Mouse (Mus musculus): ENCODE results near the gene Tec. TPM values are rescaled to one million over a fixed set of nuclear protein-coding genes. Genes with fewer than 3 reads are reported as not detected.

The Tec gene
- total and polyA plus RNA-seq, 3 experiments = 7.9 to 25.9 (median 20.1) TPM

DNA sequence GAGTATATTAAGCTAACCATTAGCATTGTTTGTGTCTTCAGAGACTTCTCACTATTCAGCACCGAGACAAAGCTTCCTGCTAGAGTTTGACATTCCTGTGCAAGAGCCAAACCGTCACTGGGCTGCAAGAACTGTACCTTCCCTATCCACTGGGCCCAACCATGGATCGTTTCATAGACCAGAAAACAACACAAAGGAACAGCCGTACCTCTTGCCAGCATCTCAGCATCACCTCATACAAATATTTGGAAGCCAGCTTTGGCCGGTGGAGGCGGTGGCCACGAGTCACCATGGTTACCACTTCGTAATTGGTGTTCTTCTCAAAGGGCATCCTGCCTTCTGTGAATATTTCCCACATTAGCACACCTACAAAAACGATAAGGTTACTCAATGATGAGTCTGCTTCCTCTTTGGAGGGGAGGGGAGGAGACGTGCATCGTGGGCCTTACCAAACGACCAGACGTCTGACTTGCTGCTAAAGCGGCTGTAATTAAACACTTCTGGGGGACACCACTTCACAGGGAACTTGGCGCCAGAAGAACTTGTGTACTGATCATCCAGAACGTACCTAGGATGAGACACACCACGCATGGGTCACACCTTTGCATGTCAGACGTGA lies 111.0 kb downstream of the Tec start:
- Histone ChIP-seq H3K79me2 (replicated peaks; ENCODE audit: control insufficient read depth, extremely low read depth, insufficient read depth, poor library complexity, severe bottlenecking) (no peaks in the 10 kb centered on the region), H3K4me1 (ENCODE audit: control insufficient read depth in 1 of 2, insufficient read depth in 2 of 2) (peaks cover 1 to 27% of the 10 kb centered on the region in 2 experiments), H3K9me3 (replicated peaks; ENCODE audit: low read length) (no peaks in the 10 kb centered on the region), H3K9ac (ENCODE audit: insufficient read depth, low read depth) (no peak overlapping the region), H3K4me2 (ENCODE audit: insufficient read depth, low read depth, poor library complexity, severe bottlenecking) (no peak overlapping the region), H3K36me3 (replicated peaks in 1 of 2; ENCODE audit: control insufficient read depth in 1 of 2, insufficient read depth in 1 of 2, low read length in 1 of 2) (peaks cover 8 to 83% of the 10 kb centered on the region in 2 experiments), H3K27ac (ENCODE audit: insufficient read depth, low read depth) (no peak overlapping the region), H3K4me3 (replicated peaks in 1 of 3; ENCODE audit: low read depth in 2 of 3, low read length in 2 of 3, poor library complexity in 1 of 3) (no peak overlapping the region), H3K27me3 (replicated peaks) (no peaks in the 10 kb centered on the region)
- dilution Hi-C loops (cut with MboI; ENCODE audit: extremely low pct_ligation_motif_present, extremely low pct_unique_long_range_greater_than_20kb, low sequenced_read_pairs) = no loop called here
- no peak for DNase-seq (ENCODE audit: extremely low read depth)
- in situ Hi-C loops (cut with MboI; ENCODE audit: low pct_ligation_motif_present, low pct_unique_long_range_greater_than_20kb, low sequenced_read_pairs) = no loop called here
- TF ChIP-seq MAFK (IDR thresholded peaks at IDR 0.05; ENCODE audit: insufficient replicate concordance, low read length) (no peak), ZNF384 (IDR thresholded peaks at IDR 0.05; ENCODE audit: low read depth, low read length) (no peak), TBP (conservative IDR thresholded peaks at IDR 0.05; ENCODE audit: low read depth, low read length) (no peak), SMC3 (IDR thresholded peaks at IDR 0.05; ENCODE audit: low read depth, low read length) (no peak), TCF12 (IDR thresholded peaks at IDR 0.05; ENCODE audit: low read depth, low read length) (no peak), JUND (conservative IDR thresholded peaks at IDR 0.05; ENCODE audit: low read depth, low read length) (no peak), MAX (IDR thresholded peaks at IDR 0.05; ENCODE audit: low read length) (no peak), CHD2 (IDR thresholded peaks at IDR 0.05; ENCODE audit: low read length) (no peak), MXI1 (IDR thresholded peaks at IDR 0.05; ENCODE audit: low read depth, low read length) (no peak), MEF2A (IDR thresholded peaks at IDR 0.05; ENCODE audit: borderline replicate concordance, low read depth, low read length) (no peak), MYC (IDR thresholded peaks at IDR 0.05; ENCODE audit: low read depth, low read length) (no peak), PAX5 (IDR thresholded peaks at IDR 0.05; ENCODE audit: low read length) (no peak), ZC3H11A (IDR thresholded peaks at IDR 0.05; ENCODE audit: low read depth, low read length) (no peak), POLR2A (IDR thresholded peaks at IDR 0.05; ENCODE audit: low read depth, low read length) (no peak), ELF1 (IDR thresholded peaks at IDR 0.05; ENCODE audit: low read depth, low read length) (no peak), CHD1 (IDR thresholded peaks at IDR 0.05; ENCODE audit: low read depth, low read length) (no peak), USF2 (conservative IDR thresholded peaks at IDR 0.05; ENCODE audit: low read depth, low read length) (no peak)

DNA sequence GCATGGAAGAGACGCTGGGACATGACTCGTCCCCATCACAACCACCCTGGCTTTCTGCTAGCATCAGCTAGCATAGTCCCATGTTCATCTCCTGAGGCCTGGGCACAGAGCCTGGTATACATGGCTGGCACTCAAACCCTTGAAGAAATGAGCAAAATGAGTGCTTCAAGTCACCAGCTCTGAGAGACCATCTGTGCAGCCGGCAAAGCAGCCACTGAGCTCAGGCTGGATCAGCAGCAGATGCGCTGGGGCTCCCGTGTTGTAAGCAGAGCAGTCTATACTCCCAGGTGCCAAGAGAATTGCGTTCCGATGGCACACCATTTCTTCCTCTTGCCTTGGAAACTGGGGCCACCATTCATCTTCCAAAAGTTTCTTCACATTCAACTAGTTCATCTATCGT lies 112.3 kb downstream of the Tec start:
- Histone ChIP-seq H3K27ac (ENCODE audit: insufficient read depth, low read depth) (no peak overlapping the region), H3K36me3 (replicated peaks in 1 of 2; ENCODE audit: control insufficient read depth in 1 of 2, insufficient read depth in 1 of 2, low read length in 1 of 2) (peaks cover 5 to 73% of the 10 kb centered on the region in 2 experiments), H3K79me2 (replicated peaks; ENCODE audit: control insufficient read depth, extremely low read depth, insufficient read depth, poor library complexity, severe bottlenecking) (no peaks in the 10 kb centered on the region), H3K4me2 (ENCODE audit: insufficient read depth, low read depth, poor library complexity, severe bottlenecking) (no peak overlapping the region), H3K9me3 (replicated peaks; ENCODE audit: low read length) (no peaks in the 10 kb centered on the region), H3K4me3 (replicated peaks in 1 of 3; ENCODE audit: low read depth in 2 of 3, low read length in 2 of 3, poor library complexity in 1 of 3) (no peak overlapping the region), H3K27me3 (replicated peaks) (no peaks in the 10 kb centered on the region), H3K9ac (ENCODE audit: insufficient read depth, low read depth) (no peak overlapping the region), H3K4me1 (ENCODE audit: control insufficient read depth in 1 of 2, insufficient read depth in 2 of 2) (peaks cover 0 to 15% of the 10 kb centered on the region in 2 experiments; a peak in 1 of 4 replicates)
- DNase-seq (ENCODE audit: extremely low read depth) = no peak
- in situ Hi-C loops (cut with MboI; ENCODE audit: low pct_ligation_motif_present, low pct_unique_long_range_greater_than_20kb, low sequenced_read_pairs) = no loop called here
- TF ChIP-seq RAD21 (IDR thresholded peaks at IDR 0.05; ENCODE audit: low read depth, low read length) (no peak), CHD2 (IDR thresholded peaks at IDR 0.05; ENCODE audit: low read length) (no peak), EP300 (IDR thresholded peaks at IDR 0.05; ENCODE audit: low read length) (no peak), TBP (conservative IDR thresholded peaks at IDR 0.05; ENCODE audit: low read depth, low read length) (no peak), RCOR1 (conservative IDR thresholded peaks at IDR 0.05; ENCODE audit: low read depth, low read length) (no peak), POLR2A (IDR thresholded peaks at IDR 0.05; ENCODE audit: low read depth, low read length) (no peak), UBTF (IDR thresholded peaks at IDR 0.05; ENCODE audit: low read depth, low read length) (no peak), SIN3A (IDR thresholded peaks at IDR 0.05; ENCODE audit: low read length) (no peak), CHD1 (IDR thresholded peaks at IDR 0.05; ENCODE audit: low read depth, low read length) (no peak)
- dilution Hi-C loops (cut with MboI; ENCODE audit: extremely low pct_ligation_motif_present, extremely low pct_unique_long_range_greater_than_20kb, low sequenced_read_pairs) = no loop called here

Data from CH12.LX (cell line).